Mouse (Mus musculus): Measurements from ENCODE around the gene Traf3ip3. TPM values are rescaled to one million over a fixed set of nuclear protein-coding genes. Genes with fewer than 3 reads are reported as not detected.

Gene Traf3ip3
- polyA plus RNA-seq (2012; rRNA removed), result 0.19 TPM in 1 of 2 replicates, not detected in the other

DNA sequence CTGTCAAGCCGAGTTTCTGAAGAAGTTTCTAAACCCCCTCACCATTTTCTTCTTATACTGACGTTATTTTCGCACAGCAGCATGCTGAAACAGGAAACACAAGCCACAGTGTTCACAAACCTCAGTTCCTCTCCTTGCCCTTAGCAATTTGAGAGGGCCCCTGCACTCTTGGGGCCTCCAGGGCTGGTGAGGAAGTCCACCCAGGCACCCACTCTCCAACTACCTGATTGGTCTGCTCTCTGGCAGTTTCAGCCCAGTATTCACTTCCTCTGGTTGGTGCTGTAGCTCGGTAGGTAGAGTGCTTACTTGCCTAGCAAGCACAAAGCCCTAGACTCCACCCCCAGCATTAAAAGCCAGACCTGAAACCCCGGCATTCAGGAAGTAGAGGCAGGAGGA, at the start of gene Traf3ip3:
Gene Traf3ip3 (minus strand): TSS at position 321 of the 396 bp plus-strand sequence.
- Histone ChIP-seq H3K27me3 (ENCODE audit: control insufficient read depth, insufficient read depth, low read length) (no peaks in the 10 kb centered on the region), H3K4me1 (ENCODE audit: control insufficient read depth, insufficient read depth, low read length) (no peaks in the 10 kb centered on the region), H3K4me3 (ENCODE audit: control insufficient read depth, low read depth, low read length) (no peak within 1 kb of the TSS), H3K36me3 (ENCODE audit: control insufficient read depth, insufficient read depth, low read length) (no peaks in the 10 kb centered on the region), H3K27ac (ENCODE audit: control insufficient read depth, insufficient read depth, low read depth, low read length) (no peak within 1 kb of the TSS)
- no peak for TF ChIP-seq POLR2A (IDR thresholded peaks at IDR 0.05; ENCODE audit: control insufficient read depth, low read depth, low read length)
- TF ChIP-seq CTCF (IDR thresholded peaks at IDR 0.05; ENCODE audit: control insufficient read depth, insufficient read depth, insufficient replicate concordance, low read depth, low read length), result no peak

DNA sequence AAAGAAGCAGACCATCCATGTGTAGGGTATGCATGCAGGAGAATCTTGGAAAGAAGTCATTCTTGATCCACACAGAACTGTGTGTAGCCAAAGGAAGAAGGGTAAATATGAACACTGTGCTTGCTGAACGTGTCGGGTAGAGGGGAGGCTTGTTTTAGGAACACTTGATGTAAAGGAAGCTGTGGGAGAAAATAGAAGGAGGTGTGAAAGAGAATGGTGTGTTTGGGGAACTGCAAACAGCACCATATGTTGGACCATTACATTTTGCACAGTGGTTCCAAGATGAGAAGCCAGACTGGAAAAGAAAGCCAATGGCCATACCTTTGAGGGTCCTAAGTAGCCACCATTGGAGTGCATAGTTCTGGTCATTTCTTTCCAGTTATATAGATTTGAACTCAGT, 48.5 kb upstream of the Traf3ip3 start:
- Histone ChIP-seq H3K4me3 (ENCODE audit: control insufficient read depth, low read depth, low read length) (no peak overlapping the region), H3K4me1 (ENCODE audit: control insufficient read depth, insufficient read depth, low read length) (no peaks in the 10 kb centered on the region)
- TF ChIP-seq CTCF (IDR thresholded peaks at IDR 0.05; ENCODE audit: control insufficient read depth, insufficient read depth, insufficient replicate concordance, low read depth, low read length), result no peak
- TF ChIP-seq POLR2A (IDR thresholded peaks at IDR 0.05; ENCODE audit: control insufficient read depth, low read depth, low read length), result no peak

DNA sequence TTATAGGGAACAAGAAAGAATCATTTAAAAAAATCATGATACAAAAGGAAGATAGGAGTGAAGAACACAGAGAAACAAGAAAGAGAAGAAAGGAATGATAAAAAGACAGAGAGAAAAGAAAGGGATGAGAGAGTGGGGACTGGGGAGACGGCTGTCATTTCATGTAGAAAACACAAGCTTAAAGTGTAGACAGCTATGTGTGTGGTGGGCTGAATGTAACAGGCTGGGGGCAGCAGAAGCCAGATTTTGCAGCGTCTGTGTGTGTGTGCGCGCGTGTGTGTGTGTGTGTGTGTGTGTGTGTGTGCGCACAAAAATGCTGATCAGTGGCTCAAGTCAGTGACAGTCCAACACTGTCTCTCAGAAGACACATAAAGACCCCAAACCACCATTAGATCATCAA, 42.7 kb upstream of the Traf3ip3 start:
- TF ChIP-seq POLR2A (IDR thresholded peaks at IDR 0.05; ENCODE audit: control insufficient read depth, low read depth, low read length), result no peak
- TF ChIP-seq CTCF (IDR thresholded peaks at IDR 0.05; ENCODE audit: control insufficient read depth, insufficient read depth, insufficient replicate concordance, low read depth, low read length), result no peak
- no peaks in the 10 kb centered on the region for H3K36me3 ChIP-seq (ENCODE audit: control insufficient read depth, insufficient read depth, low read length)
- H3K27ac ChIP-seq (ENCODE audit: control insufficient read depth, insufficient read depth, low read depth, low read length), result no peak overlapping the region
- H3K27me3 ChIP-seq (ENCODE audit: control insufficient read depth, insufficient read depth, low read length), result no peaks in the 10 kb centered on the region
- H3K4me1 ChIP-seq (ENCODE audit: control insufficient read depth, insufficient read depth, low read length), result no peaks in the 10 kb centered on the region
- no peak overlapping the region for H3K4me3 ChIP-seq (ENCODE audit: control insufficient read depth, low read depth, low read length)

More for the DNA sequence above, 48.5 kb upstream of the Traf3ip3 start:
- Histone ChIP-seq H3K36me3 (ENCODE audit: control insufficient read depth, insufficient read depth, low read length) (no peaks in the 10 kb centered on the region), H3K27me3 (ENCODE audit: control insufficient read depth, insufficient read depth, low read length) (no peaks in the 10 kb centered on the region), H3K27ac (ENCODE audit: control insufficient read depth, insufficient read depth, low read depth, low read length) (no peak overlapping the region)

DNA sequence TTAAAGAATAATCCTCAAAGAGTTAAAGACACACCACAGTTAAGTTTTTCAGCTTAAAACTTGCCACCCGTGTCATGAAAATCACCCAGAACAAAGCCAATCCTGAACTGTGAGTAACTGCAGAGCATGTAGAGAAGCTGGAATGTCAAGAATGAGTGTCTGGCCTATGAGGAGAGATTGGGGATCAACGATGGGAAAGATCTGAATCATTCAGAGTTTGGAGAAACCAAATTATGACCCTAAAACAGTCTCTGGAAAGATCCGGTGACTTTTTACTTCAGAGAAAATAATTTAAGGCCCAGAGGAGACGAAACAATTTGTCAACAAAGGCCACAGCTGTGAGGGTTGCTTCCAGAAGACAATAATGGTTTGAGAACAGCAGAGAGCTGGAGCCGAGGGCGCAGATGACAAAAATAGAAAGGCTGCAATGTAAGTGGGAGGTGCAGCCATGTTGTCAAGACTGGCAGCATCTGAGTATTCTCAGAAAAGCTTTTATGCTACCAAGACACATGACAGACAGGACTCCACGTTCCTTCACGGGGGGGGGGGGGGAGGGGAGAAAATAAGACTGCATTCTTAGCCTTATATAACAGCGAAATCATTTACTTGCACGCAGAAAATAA, 42.2 kb upstream of the Traf3ip3 start:
- Histone ChIP-seq H3K36me3 (ENCODE audit: control insufficient read depth, insufficient read depth, low read length) (no peaks in the 10 kb centered on the region), H3K27me3 (ENCODE audit: control insufficient read depth, insufficient read depth, low read length) (no peaks in the 10 kb centered on the region), H3K27ac (ENCODE audit: control insufficient read depth, insufficient read depth, low read depth, low read length) (no peak overlapping the region), H3K4me1 (ENCODE audit: control insufficient read depth, insufficient read depth, low read length) (no peaks in the 10 kb centered on the region), H3K4me3 (ENCODE audit: control insufficient read depth, low read depth, low read length) (no peak overlapping the region)
- no peak for TF ChIP-seq CTCF (IDR thresholded peaks at IDR 0.05; ENCODE audit: control insufficient read depth, insufficient read depth, insufficient replicate concordance, low read depth, low read length)
- no peak for TF ChIP-seq POLR2A (IDR thresholded peaks at IDR 0.05; ENCODE audit: control insufficient read depth, low read depth, low read length)

DNA sequence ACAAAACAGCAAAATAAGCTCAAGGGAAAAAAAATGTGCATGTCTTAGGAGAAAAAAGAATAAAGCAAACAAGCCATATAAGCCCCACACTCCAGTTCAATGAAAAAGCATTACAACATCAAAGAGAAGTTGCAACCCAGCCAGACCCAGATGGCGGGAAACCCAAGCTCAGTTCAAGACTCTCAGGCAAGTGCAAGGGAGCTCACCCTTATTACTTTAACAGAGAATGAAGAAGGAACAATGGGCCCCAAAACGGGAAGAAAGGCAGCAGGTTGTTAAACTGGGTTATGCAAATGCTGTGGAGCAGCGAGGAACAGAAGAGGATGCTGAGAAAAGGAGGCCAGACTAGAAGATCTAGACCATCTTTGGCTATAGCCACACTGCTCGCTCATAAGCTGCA, 41.4 kb upstream of the Traf3ip3 start:
- no peaks in the 10 kb centered on the region for H3K27me3 ChIP-seq (ENCODE audit: control insufficient read depth, insufficient read depth, low read length)
- no peaks in the 10 kb centered on the region for H3K36me3 ChIP-seq (ENCODE audit: control insufficient read depth, insufficient read depth, low read length)
- H3K4me1 ChIP-seq (ENCODE audit: control insufficient read depth, insufficient read depth, low read length), result no peaks in the 10 kb centered on the region
- TF ChIP-seq CTCF (IDR thresholded peaks at IDR 0.05; ENCODE audit: control insufficient read depth, insufficient read depth, insufficient replicate concordance, low read depth, low read length) (no peak), POLR2A (IDR thresholded peaks at IDR 0.05; ENCODE audit: control insufficient read depth, low read depth, low read length) (no peak)
- H3K4me3 ChIP-seq (ENCODE audit: control insufficient read depth, low read depth, low read length), result no peak overlapping the region
- no peak overlapping the region for H3K27ac ChIP-seq (ENCODE audit: control insufficient read depth, insufficient read depth, low read depth, low read length)

DNA sequence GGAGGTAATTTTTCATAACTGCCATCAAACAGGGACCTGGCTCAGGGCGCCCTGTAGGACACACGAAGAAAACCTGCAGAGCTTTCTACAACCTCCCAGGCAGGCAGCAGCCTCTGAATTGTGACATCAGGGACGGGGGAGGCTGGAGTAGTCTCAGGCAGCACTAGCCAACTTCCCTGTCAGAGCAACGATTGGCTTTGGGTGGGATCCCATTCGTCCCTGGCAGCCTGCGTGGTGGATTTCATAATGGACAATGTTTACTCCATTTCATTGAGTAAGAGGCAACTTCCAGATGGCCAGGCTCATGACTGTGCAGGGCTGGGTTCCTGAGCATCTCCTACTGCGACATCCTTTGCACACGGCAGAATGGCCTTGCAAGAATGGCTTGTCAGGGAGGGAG, 40.7 kb upstream of the Traf3ip3 start:
- Histone ChIP-seq H3K27me3 (ENCODE audit: control insufficient read depth, insufficient read depth, low read length) (no peaks in the 10 kb centered on the region), H3K4me3 (ENCODE audit: control insufficient read depth, low read depth, low read length) (no peak overlapping the region), H3K4me1 (ENCODE audit: control insufficient read depth, insufficient read depth, low read length) (no peaks in the 10 kb centered on the region), H3K27ac (ENCODE audit: control insufficient read depth, insufficient read depth, low read depth, low read length) (no peak overlapping the region), H3K36me3 (ENCODE audit: control insufficient read depth, insufficient read depth, low read length) (no peaks in the 10 kb centered on the region)
- TF ChIP-seq CTCF (IDR thresholded peaks at IDR 0.05; ENCODE audit: control insufficient read depth, insufficient read depth, insufficient replicate concordance, low read depth, low read length), result no peak
- no peak for TF ChIP-seq POLR2A (IDR thresholded peaks at IDR 0.05; ENCODE audit: control insufficient read depth, low read depth, low read length)

DNA sequence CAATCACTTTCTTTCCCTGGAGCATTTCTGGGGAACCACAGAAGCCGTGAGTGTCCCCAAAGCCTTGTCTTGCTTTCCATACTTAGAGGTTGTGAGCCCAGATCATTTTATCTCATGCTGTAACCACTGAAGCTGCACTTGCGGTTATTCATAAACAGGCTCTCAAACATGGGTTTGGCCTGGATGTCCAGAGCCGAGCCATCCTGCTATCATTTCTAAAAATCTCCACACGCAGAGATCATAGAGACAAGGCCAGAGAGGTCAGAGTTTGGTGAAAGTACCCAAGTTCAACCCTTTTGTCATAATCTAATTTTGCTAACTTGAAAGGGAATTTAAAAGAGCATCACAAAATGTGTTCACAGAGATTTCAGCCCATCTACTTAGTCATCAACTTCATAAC, 39.9 kb upstream of the Traf3ip3 start:
- no peak for TF ChIP-seq POLR2A (IDR thresholded peaks at IDR 0.05; ENCODE audit: control insufficient read depth, low read depth, low read length)
- no peak for TF ChIP-seq CTCF (IDR thresholded peaks at IDR 0.05; ENCODE audit: control insufficient read depth, insufficient read depth, insufficient replicate concordance, low read depth, low read length)
- no peaks in the 10 kb centered on the region for H3K36me3 ChIP-seq (ENCODE audit: control insufficient read depth, insufficient read depth, low read length)
- H3K4me1 ChIP-seq (ENCODE audit: control insufficient read depth, insufficient read depth, low read length), result no peaks in the 10 kb centered on the region
- no peaks in the 10 kb centered on the region for H3K27me3 ChIP-seq (ENCODE audit: control insufficient read depth, insufficient read depth, low read length)
- no peak overlapping the region for H3K4me3 ChIP-seq (ENCODE audit: control insufficient read depth, low read depth, low read length)
- no peak overlapping the region for H3K27ac ChIP-seq (ENCODE audit: control insufficient read depth, insufficient read depth, low read depth, low read length)

Measured in testis, adult 2 months (tissue).